Mouse (Mus musculus): Measurements from ENCODE around the gene Lrrc17.
"Not testable (repeated sequence)": the region's sequence is repeated elsewhere in the genome, so short reads cannot be mapped to it uniquely, and the experiment has no call there.

The Lrrc17 gene

GRCm38 (mm10) chr5:21599961-21600360 is 56.6 kb downstream of the Lrrc17 start:
- DNase-seq (ENCODE audit: extremely low spot score, low read depth, low spot score), result no peak

GRCm38 (mm10) chr5:21605936-21606335 is 62.6 kb downstream of the Lrrc17 start:
- no peak for DNase-seq (ENCODE audit: extremely low spot score, low read depth, low spot score)

GRCm38 (mm10) chr5:21608311-21609304 is 65.2 kb downstream of the Lrrc17 start:
- DNase-seq (ENCODE audit: extremely low spot score, low read depth, low spot score), result no peak

- no peak for DNase-seq (ENCODE audit: extremely low spot score, low read depth, low spot score)
Observed at GRCm38 (mm10) chr5:21610996-21611395, 67.6 kb downstream of the Lrrc17 start.

- not testable (repeated sequence) for DNase-seq (ENCODE audit: extremely low spot score, low read depth, low spot score)
Observed at GRCm38 (mm10) chr5:21614299-21614698, 70.9 kb downstream of the Lrrc17 start.

GRCm38 (mm10) chr5:21616450-21617009 is 73.2 kb downstream of the Lrrc17 start:
- no peak for DNase-seq (ENCODE audit: extremely low spot score, low read depth, low spot score)

Measured in hindlimb bud, embryonic 11.5 days (tissue).